9 mouse cellular contexts compared by ENCODE assay signal in the genomic region with DNA sequence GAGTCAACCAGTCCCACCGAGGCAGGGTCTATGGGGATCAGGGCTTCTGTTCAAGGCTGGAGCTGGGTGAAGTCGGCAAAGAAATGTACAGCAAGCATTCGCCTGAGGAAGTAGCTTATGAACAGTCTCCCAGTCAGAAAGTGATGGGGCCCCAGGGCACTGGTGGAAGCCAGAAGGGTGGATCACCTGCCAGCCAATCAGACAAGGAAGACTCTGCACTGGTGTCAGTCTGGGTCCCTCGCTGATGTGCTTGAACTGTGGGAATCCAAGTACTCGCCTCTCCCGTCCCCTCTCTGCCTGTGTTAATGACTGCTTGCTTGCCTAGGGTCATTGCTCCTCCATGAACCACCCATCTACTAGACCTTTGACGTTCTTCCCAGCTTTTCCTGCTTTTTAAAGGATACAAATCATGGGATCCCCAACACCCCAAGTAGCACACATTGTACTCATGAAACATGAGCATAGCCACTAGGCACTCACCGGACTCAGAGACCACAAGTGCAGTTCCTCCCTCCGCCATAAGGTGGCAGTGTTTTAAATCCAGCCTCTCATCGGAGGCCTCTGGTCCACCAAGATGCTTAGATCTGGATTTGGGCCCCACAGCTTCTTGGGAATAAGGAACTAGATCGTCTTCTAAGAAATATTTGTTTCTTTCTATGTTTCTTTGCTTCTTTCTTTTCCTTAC.
DNase-seq lines count a peak whose midpoint lies in the region; ATAC-seq and TF ChIP-seq lines count a peak whose summit lies in the region.
"Had no signal": no experiment of that assay in that cellular context is flagged by ENCODE, and none has a peak within 500 bp of the region (broad histone marks: within the 10 kb centered on the region; RNA-seq: fewer than 3 reads in every experiment).

No protein-coding gene starts in this region.

- intact Hi-C loops in heart, postnatal 14 days (cut with DNase I) = loop anchor here (2.0 to 5.0 kb wide), 2 partner anchors 75 to 122 kb away; partner anchors contain the start of gene Sh3bp4

- no peaks in the 10 kb centered on the region for H3K9me3 ChIP-seq in hindbrain, embryonic 11.5 days (ENCODE audit: control insufficient read depth, low read length)
- no peaks in the 10 kb centered on the region for H3K9me3 ChIP-seq in hindbrain, embryonic 12.5 days (replicated peaks)
- H3K9me3 ChIP-seq in midbrain, postnatal 0 days (ENCODE audit: low read length) = no peaks in the 10 kb centered on the region
- H3K9me3 ChIP-seq: embryonic facial prominence, embryonic 12.5 days had no signal

- 79% methylated on average over 11 of the region's 11 CpGs for WGBS in hindbrain, embryonic 11.5 days
- 73% methylated on average over 11 of the region's 11 CpGs for WGBS in hindbrain, embryonic 12.5 days
- WGBS in midbrain, postnatal 0 days = 77% methylated on average over 11 of the region's 11 CpGs

- H3K4me2 ChIP-seq in hindbrain, embryonic 11.5 days (replicated peaks; ENCODE audit: low read depth, low read length) = no peak overlapping the region
- H3K4me2 ChIP-seq in hindbrain, embryonic 12.5 days (replicated peaks) = no peak overlapping the region
- no peak overlapping the region for H3K4me2 ChIP-seq in midbrain, postnatal 0 days (ENCODE audit: low read depth, low read length, poor library complexity, severe bottlenecking)
- H3K4me2 ChIP-seq: embryonic facial prominence, embryonic 12.5 days had no signal

- no peaks in the 10 kb centered on the region for H3K27me3 ChIP-seq in hindbrain, embryonic 11.5 days (ENCODE audit: control insufficient read depth, insufficient read depth, low read length)
- no peaks in the 10 kb centered on the region for H3K27me3 ChIP-seq in hindbrain, embryonic 12.5 days
- H3K27me3 ChIP-seq in C2C12 (ENCODE audit: control insufficient read depth, insufficient read depth, insufficient read length) = no peaks in the 10 kb centered on the region
- no peaks in the 10 kb centered on the region for H3K27me3 ChIP-seq in midbrain, postnatal 0 days (ENCODE audit: insufficient read depth, low read length)

- H3K79me2 ChIP-seq in C2C12 (ENCODE audit: control insufficient read depth, insufficient read depth) = no peaks in the 10 kb centered on the region

- no peaks in the 10 kb centered on the region for H3K4me1 ChIP-seq in hindbrain, embryonic 11.5 days (replicated peaks; ENCODE audit: control insufficient read depth, insufficient read depth, low read length)
- H3K4me1 ChIP-seq in hindbrain, embryonic 12.5 days = peaks cover 3% of the 10 kb centered on the region; the same call in 1 of the 2 replicates
- H3K4me1 ChIP-seq in midbrain, postnatal 0 days (ENCODE audit: insufficient read depth, low read length) = no peaks in the 10 kb centered on the region

- no peak overlapping the region for H3ac ChIP-seq in C2C12 (ENCODE audit: control insufficient read depth, insufficient read length, low read depth)

- peak; percentile 51 for TF ChIP-seq CTCF in C2C12 (IDR thresholded peaks at IDR 0.05; ENCODE audit: control insufficient read depth, insufficient read depth, insufficient read length)
- TF ChIP-seq CTCF in midbrain, postnatal 0 days (IDR thresholded peaks at IDR 0.05) = peak; percentile 68

- no peak for ATAC-seq in hindbrain, embryonic 11.5 days (ENCODE audit: low FRiP score)
- no peak for ATAC-seq in hindbrain, embryonic 12.5 days (ENCODE audit: low FRiP score)
- no peak for ATAC-seq in midbrain, postnatal 0 days (ENCODE audit: low FRiP score)

- H3K36me3 ChIP-seq in hindbrain, embryonic 11.5 days (ENCODE audit: control insufficient read depth, insufficient read depth, low read length) = no peaks in the 10 kb centered on the region
- H3K36me3 ChIP-seq in hindbrain, embryonic 12.5 days = no peaks in the 10 kb centered on the region
- H3K36me3 ChIP-seq in C2C12 (ENCODE audit: control insufficient read depth, insufficient read depth) = no peaks in the 10 kb centered on the region
- H3K36me3 ChIP-seq in midbrain, postnatal 0 days (ENCODE audit: insufficient read depth, low read length) = no peaks in the 10 kb centered on the region
- H3K36me3 ChIP-seq: embryonic facial prominence, embryonic 12.5 days had no signal

- DNase-seq in hindbrain, embryonic 11.5 days (ENCODE audit: low spot score) = peak; percentile 73
- peak; percentile 48 for DNase-seq in adipocyte (ENCODE audit: low spot score)
- peak; percentile 34 to 62 for DNase-seq in heart, postnatal 14 days
- DNase-seq in midbrain, postnatal 0 days (ENCODE audit: low spot score) = peak; percentile 35
- DNase-seq in layer of hippocampus, adult 18-20 months (ENCODE audit: low spot score in 2 of 2) = no peak
- no peak for DNase-seq in ovary, postnatal 10 days (ENCODE audit: low spot score)

- H3K27ac ChIP-seq in hindbrain, embryonic 11.5 days (ENCODE audit: low read depth, low read length) = no peak overlapping the region
- H3K27ac ChIP-seq in hindbrain, embryonic 12.5 days = no peak overlapping the region
- no peak overlapping the region for H3K27ac ChIP-seq in midbrain, postnatal 0 days (ENCODE audit: low read depth, low read length)
- H3K27ac ChIP-seq: embryonic facial prominence, embryonic 12.5 days had no signal

- no peaks in the 10 kb centered on the region for H3K79me3 ChIP-seq in C2C12 (ENCODE audit: low read depth)

- H3K4me3 ChIP-seq in hindbrain, embryonic 11.5 days (ENCODE audit: low read depth, low read length) = no peak overlapping the region
- H3K4me3 ChIP-seq in hindbrain, embryonic 12.5 days = no peak overlapping the region
- H3K4me3 ChIP-seq in C2C12 (ENCODE audit: insufficient read depth, poor library complexity, severe bottlenecking) = no peak overlapping the region
- H3K4me3 ChIP-seq in midbrain, postnatal 0 days (ENCODE audit: low read depth, low read length) = no peak overlapping the region
- H3K4me3 ChIP-seq: embryonic facial prominence, embryonic 12.5 days had no signal

- H3K9ac ChIP-seq in hindbrain, embryonic 11.5 days (ENCODE audit: low read depth, low read length) = no peak overlapping the region
- H3K9ac ChIP-seq in hindbrain, embryonic 12.5 days = no peak overlapping the region
- no peak overlapping the region for H3K9ac ChIP-seq in midbrain, postnatal 0 days (replicated peaks; ENCODE audit: low read length, poor library complexity, severe bottlenecking)
- H3K9ac ChIP-seq: embryonic facial prominence, embryonic 12.5 days had no signal

TF ChIP-seq in C2C12, 6 proteins besides CTCF, POLR2A, EP300 and RAD21:
- TF ChIP-seq USF1 (IDR thresholded peaks at IDR 0.05; ENCODE audit: low read depth) = no peak
- no peak for TF ChIP-seq MYOG (IDR thresholded peaks at IDR 0.05; ENCODE audit: control insufficient read depth, extremely low read depth, insufficient read length)
- no peak for TF ChIP-seq FOSL1 (IDR thresholded peaks at IDR 0.05; ENCODE audit: insufficient read depth, low read length, poor library complexity, severe bottlenecking)
- TF ChIP-seq MAX (IDR thresholded peaks at IDR 0.05) = no peak
- TF ChIP-seq MYOD1 (IDR thresholded peaks at IDR 0.05; ENCODE audit: control insufficient read depth, insufficient read length, low read depth) = no peak
TF ChIP-seq in C2C12: peak in this region for 0.

Comparison
In these comparisons a context has a peak if more than half of its experiments do, and no peak if none do; other contexts are left out.
1. DNase-seq: peak in hindbrain, embryonic 11.5 days (single experiment), adipocyte (single experiment), heart, postnatal 14 days (2 of 2) and midbrain, postnatal 0 days (single experiment); none in layer of hippocampus, adult 18-20 months (0 of 2) and ovary, postnatal 10 days (single experiment).